Comparison of ENCODE assay signal across 8 mouse cellular contexts in genomic region chr7:24506838-24507725, GRCm38 (mm10). TPM values are rescaled to one million over a fixed set of nuclear protein-coding genes. Genes with fewer than 3 reads are reported as not detected.
DNase-seq lines count a peak whose midpoint lies in the region; ATAC-seq lines count a peak whose summit lies in the region.

Gene Zfp428, plus strand, starts transcription at chr7:24507006.

- under 1% methylated on average over 84 of the region's 84 CpGs for WGBS in heart, embryonic 12.5 days
- WGBS in kidney, embryonic 16.5 days = under 1% methylated on average over 81 of the region's 84 CpGs
- WGBS in liver, embryonic 12.5 days (ENCODE audit: insufficient replicate concordance) = under 1% methylated on average over 84 of the region's 84 CpGs
- under 1% methylated on average over 83 of the region's 84 CpGs for WGBS in stomach, embryonic 14.5 days

- peaks cover 18% of the 10 kb centered on the region for H3K27me3 ChIP-seq in heart, embryonic 12.5 days (replicated peaks)
- no peaks in the 10 kb centered on the region for H3K27me3 ChIP-seq in kidney, embryonic 16.5 days (ENCODE audit: insufficient read depth, low read length)
- H3K27me3 ChIP-seq in liver, embryonic 12.5 days (replicated peaks) = peaks cover 40% of the 10 kb centered on the region
- H3K27me3 ChIP-seq in stomach, embryonic 14.5 days (ENCODE audit: control insufficient read depth, insufficient read depth, low read length) = no peaks in the 10 kb centered on the region

- peak within 1 kb of the TSS; percentile 81 for H3K9ac ChIP-seq in heart, embryonic 12.5 days
- peak within 1 kb of the TSS; percentile 99 for H3K9ac ChIP-seq in kidney, embryonic 16.5 days (replicated peaks; ENCODE audit: low read length)
- peak within 1 kb of the TSS; percentile 86 for H3K9ac ChIP-seq in liver, embryonic 12.5 days
- H3K9ac ChIP-seq in stomach, embryonic 14.5 days (replicated peaks; ENCODE audit: low read depth, low read length) = peak within 1 kb of the TSS; percentile 94

- peaks cover 10% of the 10 kb centered on the region for H3K36me3 ChIP-seq in heart, embryonic 12.5 days
- 0 out of 2 replicates have a peak, but pooled peaks cover 4% of the 10 kb centered on the region for H3K36me3 ChIP-seq in kidney, embryonic 16.5 days (ENCODE audit: insufficient read depth, low read length)
- H3K36me3 ChIP-seq in liver, embryonic 12.5 days = no peaks in the 10 kb centered on the region
- no peaks in the 10 kb centered on the region for H3K36me3 ChIP-seq in stomach, embryonic 14.5 days (ENCODE audit: control insufficient read depth, insufficient read depth, low read length)

- peak within 1 kb of the TSS; percentile 89 for H3K27ac ChIP-seq in brown adipose tissue, adult 24 weeks (replicated peaks; ENCODE audit: low read depth, low read length)
- peak within 1 kb of the TSS; percentile 96 for H3K27ac ChIP-seq in heart, embryonic 12.5 days (ENCODE audit: poor library complexity, severe bottlenecking)
- peak within 1 kb of the TSS; percentile 99 for H3K27ac ChIP-seq in kidney, embryonic 16.5 days (ENCODE audit: low read length)
- peak within 1 kb of the TSS; percentile 86 for H3K27ac ChIP-seq in liver, embryonic 12.5 days
- peak within 1 kb of the TSS; percentile 98 for H3K27ac ChIP-seq in stomach, embryonic 14.5 days (ENCODE audit: low read length)

- H3K4me1 ChIP-seq in brown adipose tissue, adult 24 weeks (ENCODE audit: control insufficient read depth, insufficient read depth, insufficient read length, low read length) = peaks cover 5% of the 10 kb centered on the region; the same call in 1 of the 2 replicates
- peaks cover 25% of the 10 kb centered on the region for H3K4me1 ChIP-seq in heart, embryonic 12.5 days (replicated peaks)
- peaks cover 27% of the 10 kb centered on the region for H3K4me1 ChIP-seq in kidney, embryonic 16.5 days (ENCODE audit: insufficient read depth, low read length)
- peaks cover 50% of the 10 kb centered on the region for H3K4me1 ChIP-seq in liver, embryonic 12.5 days
- peaks cover 22% of the 10 kb centered on the region; the same call in 1 of the 2 replicates for H3K4me1 ChIP-seq in stomach, embryonic 14.5 days (ENCODE audit: control insufficient read depth, insufficient read depth, low read length)

- peak; percentile 58 for ATAC-seq in CD4-positive, CD25-positive, alpha-beta regulatory T cell, adult 4 months
- ATAC-seq in erythroid progenitor cell, adult 5-6 weeks (replicated peaks; ENCODE audit: low FRiP score, poor library complexity, severe bottlenecking) = peak; percentile 69
- peak; percentile 87 for ATAC-seq in heart, embryonic 12.5 days (ENCODE audit: insufficient number of reproducible peaks, low FRiP score)
- ATAC-seq in kidney, embryonic 16.5 days (ENCODE audit: low FRiP score, low TSS enrichment) = peak; percentile 94
- peak; percentile 79 for ATAC-seq in liver, embryonic 12.5 days
- ATAC-seq in stomach, embryonic 14.5 days (ENCODE audit: insufficient number of reproducible peaks, insufficient read depth, low FRiP score, low read depth) = peak; percentile 86

- H3K4me3 ChIP-seq in brown adipose tissue, adult 24 weeks (ENCODE audit: insufficient read depth, low read depth, low read length) = peak within 1 kb of the TSS; percentile 98
- peak within 1 kb of the TSS; percentile 71 for H3K4me3 ChIP-seq in heart, embryonic 12.5 days
- peak within 1 kb of the TSS; percentile 79 for H3K4me3 ChIP-seq in kidney, embryonic 16.5 days (ENCODE audit: low read length)
- H3K4me3 ChIP-seq in liver, embryonic 12.5 days = peak within 1 kb of the TSS; percentile 79
- peak within 1 kb of the TSS; percentile 79 for H3K4me3 ChIP-seq in stomach, embryonic 14.5 days (ENCODE audit: low read depth, low read length)

- H3K9me3 ChIP-seq in heart, embryonic 12.5 days (replicated peaks) = no peaks in the 10 kb centered on the region
- no peaks in the 10 kb centered on the region for H3K9me3 ChIP-seq in kidney, embryonic 16.5 days (ENCODE audit: low read length)
- H3K9me3 ChIP-seq in liver, embryonic 12.5 days (replicated peaks) = no peaks in the 10 kb centered on the region
- no peaks in the 10 kb centered on the region for H3K9me3 ChIP-seq in stomach, embryonic 14.5 days (ENCODE audit: control insufficient read depth, low read depth, low read length)

- peak; percentile 57 to 59 for DNase-seq in natural killer cell, adult 2 months (ENCODE audit: low spot score in 2 of 2)

- H3K4me2 ChIP-seq in heart, embryonic 12.5 days = peak within 1 kb of the TSS; percentile 77
- peak within 1 kb of the TSS; percentile 96 for H3K4me2 ChIP-seq in kidney, embryonic 16.5 days (replicated peaks; ENCODE audit: low read depth, low read length)
- peak within 1 kb of the TSS; percentile 80 for H3K4me2 ChIP-seq in liver, embryonic 12.5 days
- peak within 1 kb of the TSS; percentile 59 for H3K4me2 ChIP-seq in stomach, embryonic 14.5 days (replicated peaks; ENCODE audit: low read depth, low read length)

RNA-seq across cellular contexts. Expression of gene Zfp428, which starts in this region (rescaled TPM):
- polyA plus RNA-seq in CD4-positive, CD25-positive, alpha-beta regulatory T cell, adult 4 months (2017; shearing (Covaris generic)) = under 1 TPM in 1 of 2 experiments, not detected in 1; 0.56 TPM
- 3.0 and 4.7 TPM in 2 replicates for polyA plus RNA-seq in brown adipose tissue, adult 24 weeks (2012; ENCODE audit: insufficient read depth, insufficient read length, missing spikeins)
- 0.84 TPM in 1 of 2 replicates, not detected in the other for total RNA-seq in erythroid progenitor cell, adult 5-6 weeks (2015; ENCODE audit: low replicate concordance)
- 2.0 TPM in 1 of 2 replicates, not detected in the other for total RNA-seq in erythroid progenitor cell, adult 5-6 weeks (2017; ENCODE audit: low replicate concordance)
- 31.9 and 35.8 TPM in 2 replicates for polyA plus RNA-seq in heart, embryonic 12.5 days (2016; fragmentation: Nextera tagmentation; extraction: Ambion mirVana)
- 60.5 and 67.6 TPM in 2 replicates for polyA plus RNA-seq in kidney, embryonic 16.5 days (2015; fragmentation: Nextera tagmentation; extraction: Ambion mirVana)
- polyA plus RNA-seq in liver, embryonic 12.5 days (2016; fragmentation: Nextera tagmentation; extraction: Ambion mirVana) = 12.4 and 14.2 TPM in 2 replicates
- 28.5 and 30.9 TPM in 2 replicates for polyA plus RNA-seq in stomach, embryonic 14.5 days (2014; fragmentation: Nextera tagmentation; extraction: Ambion mirVana)

Comparison
In these comparisons a context has a peak if more than half of its experiments do, and no peak if none do; other contexts are left out.
1. Peak in every context shown above with its lines: DNase-seq, ATAC-seq, H3K4me3 ChIP-seq and H3K27ac ChIP-seq.
2. Peak in ATAC-seq in CD4-positive, CD25-positive, alpha-beta regulatory T cell, adult 4 months; RNA of the gene not detected or under 1 TPM.